Mouse (Mus musculus) lung, embryonic 15.5 days (tissue): ENCODE results near the gene Hist2h2bb. TPM values are rescaled to one million over a fixed set of nuclear protein-coding genes. Genes with fewer than 3 reads are reported as not detected.

Source experiments
- ATAC-seq: fragments of 200-750 bp; cut with Nextera tagmentation; 2 replicates; pipeline ENCODE4 v1.8.0; 2017; ENCODE audit warnings: moderate number of reproducible peaks, borderline replicate concordance; ENCODE audit not compliant: low FRiP score, low TSS enrichment; ENCODE audit errors: extremely low read depth
- H3K27ac ChIP-seq: fragments of 300-500 bp; sonication (generic); 2 replicates; pipeline ENCODE4 v1.5.1; 2015; ENCODE audit warnings: moderate library complexity, mild to moderate bottlenecking, inconsistent platforms
- H3K27me3 ChIP-seq: fragments of 300-500 bp; sonication (generic); 2 replicates; pipeline ENCODE4 v1.6.1; 2015; ENCODE audit warnings: inconsistent platforms
- H3K36me3 ChIP-seq: fragments of 300-500 bp; sonication (generic); 2 replicates; pipeline ENCODE4 v1.6.1; 2015; ENCODE audit warnings: inconsistent platforms
- H3K4me1 ChIP-seq: fragments of 300-500 bp; sonication (generic); 2 replicates; pipeline ENCODE4 v1.6.1; 2015; ENCODE audit warnings: inconsistent platforms
- H3K4me2 ChIP-seq: fragments of 300-500 bp; sonication (generic); 2 replicates; pipeline ENCODE4 v1.6.1; 2015; ENCODE audit warnings: inconsistent platforms, mild to moderate bottlenecking, moderate library complexity
- H3K4me3 ChIP-seq: fragments of 300-500 bp; sonication (generic); 2 replicates; pipeline ENCODE4 v1.5.1; 2015; ENCODE audit warnings: mild to moderate bottlenecking, inconsistent platforms
- H3K9ac ChIP-seq: fragments of 300-500 bp; sonication (generic); 2 replicates; pipeline ENCODE4 v1.6.1; 2015; ENCODE audit warnings: inconsistent platforms
- H3K9me3 ChIP-seq: fragments of 300-500 bp; sonication (generic); 2 replicates; pipeline ENCODE4 v1.6.1; 2016; ENCODE audit warnings: inconsistent platforms
- WGBS: fragments of 180-500 bp; shearing (Covaris S2); methylation state at CpG from one replicate; pipeline ENCODE4 v1.1.7; 2015; 5-methylcytosine and 5-hydroxymethylcytosine counted together
- polyA plus RNA-seq: library from polyadenylated mRNA; unstranded; fragments of >200 nt; fragmentation: Nextera tagmentation; extraction: Ambion mirVana; gene quantifications from 2 replicates; pipeline ENCODE4 v1.2.1, GENCODE M21; 2015

Gene Hist2h2bb
- polyA plus RNA-seq, 1 experiment from 2014 or later, result 10.1 TPM

- WGBS, result 52% methylated on average over 3 of the region's 3 CpGs
- Histone ChIP-seq H3K9ac (no peak overlapping the region), H3K9me3 (no peaks in the 10 kb centered on the region), H3K36me3 (no peaks in the 10 kb centered on the region), H3K27me3 (peaks cover 40% of the 10 kb centered on the region), H3K4me3 (no peak overlapping the region), H3K27ac (no peak overlapping the region), H3K4me2 (no peak overlapping the region), H3K4me1 (peaks cover 11% of the 10 kb centered on the region)
- ATAC-seq, result no peak
These were observed 12.4 kb upstream of the Hist2h2bb start for GRCm38 (mm10) chr3:96257190-96257589.

GRCm38 (mm10) chr3:96260220-96260619 lies 9.3 kb upstream of the Hist2h2bb start:
- Histone ChIP-seq H3K36me3 (no peaks in the 10 kb centered on the region), H3K27ac (no peak overlapping the region), H3K4me3 (no peak overlapping the region), H3K27me3 (peaks cover 16% of the 10 kb centered on the region), H3K4me2 (no peak overlapping the region), H3K9ac (no peak overlapping the region), H3K9me3 (no peaks in the 10 kb centered on the region), H3K4me1 (peaks cover 24% of the 10 kb centered on the region)
- no peak for ATAC-seq
- WGBS, result 89% methylated on average over 5 of the region's 5 CpGs

- peaks cover 20% of the 10 kb centered on the region for H3K4me1 ChIP-seq
- peak overlapping the region; percentile 75 for H3K4me2 ChIP-seq
- H3K9me3 ChIP-seq, result no peaks in the 10 kb centered on the region
- H3K27me3 ChIP-seq, result peaks cover 11% of the 10 kb centered on the region
- H3K9ac ChIP-seq, result 0 out of 2 replicates have a peak overlapping the region, but pooled peaks have one; percentile 68
- ATAC-seq, result no peak
- peak overlapping the region; percentile 98 for H3K27ac ChIP-seq
- H3K4me3 ChIP-seq, result peak overlapping the region; percentile 53
- 49% methylated on average over 3 of the region's 3 CpGs for WGBS
- no peaks in the 10 kb centered on the region for H3K36me3 ChIP-seq
These were observed 7.9 kb upstream of the Hist2h2bb start for GRCm38 (mm10) chr3:96261623-96262022.

GRCm38 (mm10) chr3:96262216-96262875 lies 7.2 kb upstream of the Hist2h2bb start:
- H3K4me1 ChIP-seq, result peaks cover 23% of the 10 kb centered on the region
- peaks cover 11% of the 10 kb centered on the region for H3K27me3 ChIP-seq
- peak overlapping the region; percentile 75 for H3K4me2 ChIP-seq
- no peaks in the 10 kb centered on the region for H3K36me3 ChIP-seq
- H3K4me3 ChIP-seq, result peak overlapping the region; percentile 53
- no peaks in the 10 kb centered on the region for H3K9me3 ChIP-seq
- peak overlapping the region; percentile 98 for H3K27ac ChIP-seq
- ATAC-seq, result peak; percentile 84
- WGBS, result under 1% methylated on average over 19 of the region's 19 CpGs
- H3K9ac ChIP-seq, result peak overlapping the region; percentile 68

GRCm38 (mm10) chr3:96262979-96263550 lies 6.5 kb upstream of the Hist2h2bb start, which contains the start of gene Hist2h4:
TSS of gene Hist2h4 (minus strand) at chr3:96263311.
- H3K9ac ChIP-seq, result peak within 1 kb of the TSS; percentile 68
- H3K36me3 ChIP-seq, result no peaks in the 10 kb centered on the region
- H3K27ac ChIP-seq, result peak within 1 kb of the TSS; percentile 98
- ATAC-seq, result peak; percentile 87
- H3K9me3 ChIP-seq, result no peaks in the 10 kb centered on the region
- H3K4me2 ChIP-seq, result peak within 1 kb of the TSS; percentile 75
- H3K27me3 ChIP-seq, result peaks cover 11% of the 10 kb centered on the region
- H3K4me3 ChIP-seq, result peak within 1 kb of the TSS; percentile 53
- WGBS, result under 1% methylated on average over 40 of the region's 40 CpGs
- H3K4me1 ChIP-seq, result peaks cover 29% of the 10 kb centered on the region

GRCm38 (mm10) chr3:96263558-96264403 lies 5.8 kb upstream of the Hist2h2bb start:
- peak overlapping the region; percentile 75 for H3K4me2 ChIP-seq
- peaks cover 7% of the 10 kb centered on the region for H3K27me3 ChIP-seq
- 6% methylated on average over 27 of the region's 27 CpGs for WGBS
- ATAC-seq, result peak; percentile 25; the same call in 1 of the 2 replicates
- peaks cover 29% of the 10 kb centered on the region for H3K4me1 ChIP-seq
- H3K4me3 ChIP-seq, result peak overlapping the region; percentile 53
- peak overlapping the region; percentile 98 for H3K27ac ChIP-seq
- H3K36me3 ChIP-seq, result no peaks in the 10 kb centered on the region
- H3K9ac ChIP-seq, result peak overlapping the region; percentile 68
- no peaks in the 10 kb centered on the region for H3K9me3 ChIP-seq

- peak overlapping the region; percentile 98 for H3K27ac ChIP-seq
- no peaks in the 10 kb centered on the region for H3K9me3 ChIP-seq
- peaks cover 5% of the 10 kb centered on the region; the same call in 1 of the 2 replicates for H3K27me3 ChIP-seq
- H3K9ac ChIP-seq, result peak overlapping the region; percentile 68; the same call in 1 of the 2 replicates
- WGBS, result 61% methylated on average over 7 of the region's 7 CpGs
- peak overlapping the region; percentile 53; the same call in 1 of the 2 replicates for H3K4me3 ChIP-seq
- H3K4me1 ChIP-seq, result peaks cover 29% of the 10 kb centered on the region
- H3K36me3 ChIP-seq, result no peaks in the 10 kb centered on the region
- ATAC-seq, result no peak
- peak overlapping the region; percentile 75 for H3K4me2 ChIP-seq
These were observed 5.1 kb upstream of the Hist2h2bb start for GRCm38 (mm10) chr3:96264404-96264949.

- no peak for ATAC-seq
- Histone ChIP-seq H3K36me3 (no peaks in the 10 kb centered on the region), H3K9me3 (no peaks in the 10 kb centered on the region), H3K4me1 (peaks cover 29% of the 10 kb centered on the region), H3K27me3 (no peaks in the 10 kb centered on the region), H3K4me3 (no peak overlapping the region), H3K9ac (no peak overlapping the region), H3K4me2 (no peak overlapping the region), H3K27ac (peak overlapping the region; percentile 19; the same call in 1 of the 2 replicates)
- WGBS, result 81% methylated on average over 8 of the region's 8 CpGs
These were observed 3.3 kb upstream of the Hist2h2bb start for GRCm38 (mm10) chr3:96266132-96266710.

- Histone ChIP-seq H3K27me3 (no peaks in the 10 kb centered on the region), H3K27ac (peak overlapping the region; percentile 95), H3K9me3 (no peaks in the 10 kb centered on the region), H3K4me1 (peaks cover 21% of the 10 kb centered on the region), H3K9ac (0 out of 2 replicates have a peak overlapping the region, but pooled peaks have one; percentile 17), H3K4me2 (peak overlapping the region; percentile 53), H3K36me3 (no peaks in the 10 kb centered on the region), H3K4me3 (peak overlapping the region; percentile 40; the same call in 1 of the 2 replicates)
- ATAC-seq, result no peak
- 67% methylated on average over 4 of the region's 4 CpGs for WGBS
These were observed 2.0 kb upstream of the Hist2h2bb start for GRCm38 (mm10) chr3:96267541-96267940.

- Histone ChIP-seq H3K4me3 (peak within 1 kb of the TSS; percentile 52), H3K4me2 (peak within 1 kb of the TSS; percentile 88), H3K27ac (peak within 1 kb of the TSS; percentile 98), H3K27me3 (no peaks in the 10 kb centered on the region), H3K9ac (peak within 1 kb of the TSS; percentile 68), H3K9me3 (no peaks in the 10 kb centered on the region), H3K36me3 (no peaks in the 10 kb centered on the region), H3K4me1 (peaks cover 21% of the 10 kb centered on the region)
- WGBS, result 11% methylated on average over 30 of the region's 30 CpGs
- ATAC-seq, result peak; percentile 79
These were observed 1.3 kb upstream of the Hist2h2bb start, which contains the start of gene Hist2h3b for GRCm38 (mm10) chr3:96268051-96268775. TSS of gene Hist2h3b (plus strand) at chr3:96268654.
